Mouse (Mus musculus): ENCODE results near the gene Atp5d.
A peak's percentile ranks its signal among the peaks of the same experiment; 100 is the strongest.

The Atp5d gene

GRCm38 (mm10) chr10:80141786-80142529 is 3.5 kb downstream of the Atp5d start:
- peak; percentile 98 for DNase-seq

- peak; percentile 85 for DNase-seq
Observed at GRCm38 (mm10) chr10:80142530-80142925, 4.1 kb downstream of the Atp5d start.

GRCm38 (mm10) chr10:80143664-80144063 is 5.2 kb downstream of the Atp5d start:
- DNase-seq: no peak

DNA sequence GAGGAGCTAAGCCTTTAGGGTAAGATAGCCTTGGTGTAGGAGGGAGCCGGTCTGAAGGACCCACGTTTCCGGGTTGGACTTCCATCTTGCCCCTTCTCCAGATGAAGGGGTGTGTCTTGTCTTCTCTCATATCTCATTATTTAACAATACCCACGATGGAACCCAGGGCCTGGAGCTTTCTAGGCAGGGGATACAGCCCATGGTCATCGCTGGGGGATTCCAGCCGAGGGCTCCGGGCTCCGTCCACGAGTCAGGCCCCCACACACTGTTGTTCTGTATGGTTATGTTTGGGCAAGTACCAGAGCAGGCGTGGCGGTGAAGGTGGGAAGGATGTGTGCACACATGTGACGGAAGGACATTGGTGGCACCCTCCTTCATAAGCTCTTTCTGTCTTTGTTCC is 5.7 kb downstream of the Atp5d start:
- DNase-seq: peak; percentile 37

DNA sequence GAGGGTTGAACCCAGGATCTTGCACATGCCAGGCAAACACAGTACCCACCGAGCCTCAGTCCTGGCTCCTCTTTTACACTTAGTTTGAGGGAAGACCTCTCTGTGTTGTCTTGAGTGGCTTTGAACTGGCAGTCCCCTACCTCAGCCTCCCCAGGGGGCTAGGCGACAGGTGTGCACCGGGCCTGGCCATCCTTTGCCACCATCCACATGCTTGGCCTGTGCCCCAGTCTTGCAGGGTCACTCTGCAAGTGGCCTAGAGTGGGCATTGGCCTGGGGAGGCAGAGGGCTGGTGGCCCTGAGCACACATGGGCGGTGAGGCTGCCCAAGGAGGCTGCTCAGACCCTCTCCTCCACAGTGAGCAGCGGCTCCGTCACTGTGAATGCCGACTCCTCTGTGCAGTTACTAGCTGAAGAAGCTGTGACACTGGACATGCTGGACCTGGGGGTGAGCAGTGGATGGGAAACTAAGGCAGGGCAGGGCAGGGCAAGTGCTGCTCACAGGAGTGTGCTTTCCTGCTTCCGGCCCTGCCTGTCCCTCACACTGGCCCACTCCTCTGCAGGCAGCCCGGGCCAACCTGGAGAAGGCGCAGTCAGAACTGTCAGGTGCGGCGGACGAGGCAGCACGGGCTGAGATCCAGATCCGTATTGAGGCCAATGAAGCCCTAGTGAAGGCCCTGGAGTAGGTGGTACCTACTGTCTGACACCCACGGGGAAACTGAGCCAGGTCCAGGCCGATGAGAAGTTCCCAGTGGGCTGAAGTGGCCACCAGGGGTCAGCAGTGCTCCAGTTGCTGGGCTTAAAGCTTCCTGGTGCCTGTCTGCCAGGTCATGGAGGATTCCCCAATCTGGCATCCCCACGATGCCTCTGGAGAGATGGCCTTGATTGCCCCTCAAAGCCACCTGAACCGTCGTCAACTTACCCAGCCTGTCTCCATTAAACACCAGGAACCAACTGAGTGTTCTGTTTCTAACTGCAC is 6.7 kb downstream of the Atp5d start:
- peak; percentile 79 for DNase-seq

- peak; percentile 84 for DNase-seq
Observed at GRCm38 (mm10) chr10:80145896-80146295, 7.5 kb downstream of the Atp5d start.

DNA sequence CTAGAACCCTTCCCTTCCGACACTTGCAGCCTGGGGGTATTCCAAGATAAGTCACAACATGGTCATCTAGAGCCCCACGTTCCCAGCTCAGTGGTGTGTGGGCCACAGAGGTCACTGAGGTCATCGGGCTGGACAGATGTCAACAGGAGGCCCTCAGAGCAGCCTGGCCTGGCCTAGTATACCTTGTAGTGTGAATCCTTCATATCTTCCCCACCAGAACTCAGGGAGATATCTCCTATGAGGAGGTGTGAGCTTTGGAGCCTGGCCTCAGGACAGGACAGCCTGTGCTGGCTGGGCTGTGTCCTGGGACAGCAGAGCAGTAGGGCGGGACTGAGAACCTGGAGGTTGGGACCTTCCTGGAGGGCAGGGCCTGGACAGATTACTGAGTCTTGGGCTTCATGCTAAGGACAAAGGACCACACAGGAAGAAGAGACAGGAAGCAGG is 8.2 kb downstream of the Atp5d start:
- peak; percentile 77 for DNase-seq

DNA sequence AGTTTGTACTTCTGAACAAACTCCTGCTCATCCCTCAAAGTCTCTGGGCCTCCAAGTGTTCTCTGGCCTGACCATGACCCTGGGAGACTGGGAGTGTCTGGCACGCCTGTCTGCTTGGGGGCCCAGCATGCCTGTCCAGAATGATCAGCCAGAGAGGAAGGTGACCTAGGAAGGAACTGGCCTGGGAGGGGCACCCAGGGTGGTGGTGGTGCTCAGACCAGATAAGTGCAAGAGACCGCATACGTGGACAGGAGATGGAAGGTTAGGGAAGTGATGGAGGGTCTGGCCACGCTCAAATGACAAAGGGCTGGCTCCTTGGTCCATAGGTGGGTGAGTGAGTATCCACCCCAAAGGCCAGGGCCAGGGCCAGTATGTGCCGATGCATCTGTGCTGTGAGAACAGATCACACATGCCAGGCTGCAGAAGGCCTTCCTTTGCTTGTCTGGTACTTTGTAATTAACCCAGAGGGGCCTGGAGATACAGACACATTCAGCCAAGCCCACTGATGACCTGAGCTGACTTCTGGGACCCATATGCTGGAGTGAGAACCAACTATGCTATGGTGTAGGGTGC is 8.8 kb downstream of the Atp5d start:
- peak; percentile 54 for DNase-seq

GRCm38 (mm10) chr10:80147719-80148601 is 9.5 kb downstream of the Atp5d start, which contains the start of gene Midn:
TSS of gene Midn (plus strand) at chr10:80148272.
- peak; percentile 91 for DNase-seq

- peak; percentile 96 for DNase-seq
Observed at GRCm38 (mm10) chr10:80148610-80149290, 10.3 kb downstream of the Atp5d start.

DNA sequence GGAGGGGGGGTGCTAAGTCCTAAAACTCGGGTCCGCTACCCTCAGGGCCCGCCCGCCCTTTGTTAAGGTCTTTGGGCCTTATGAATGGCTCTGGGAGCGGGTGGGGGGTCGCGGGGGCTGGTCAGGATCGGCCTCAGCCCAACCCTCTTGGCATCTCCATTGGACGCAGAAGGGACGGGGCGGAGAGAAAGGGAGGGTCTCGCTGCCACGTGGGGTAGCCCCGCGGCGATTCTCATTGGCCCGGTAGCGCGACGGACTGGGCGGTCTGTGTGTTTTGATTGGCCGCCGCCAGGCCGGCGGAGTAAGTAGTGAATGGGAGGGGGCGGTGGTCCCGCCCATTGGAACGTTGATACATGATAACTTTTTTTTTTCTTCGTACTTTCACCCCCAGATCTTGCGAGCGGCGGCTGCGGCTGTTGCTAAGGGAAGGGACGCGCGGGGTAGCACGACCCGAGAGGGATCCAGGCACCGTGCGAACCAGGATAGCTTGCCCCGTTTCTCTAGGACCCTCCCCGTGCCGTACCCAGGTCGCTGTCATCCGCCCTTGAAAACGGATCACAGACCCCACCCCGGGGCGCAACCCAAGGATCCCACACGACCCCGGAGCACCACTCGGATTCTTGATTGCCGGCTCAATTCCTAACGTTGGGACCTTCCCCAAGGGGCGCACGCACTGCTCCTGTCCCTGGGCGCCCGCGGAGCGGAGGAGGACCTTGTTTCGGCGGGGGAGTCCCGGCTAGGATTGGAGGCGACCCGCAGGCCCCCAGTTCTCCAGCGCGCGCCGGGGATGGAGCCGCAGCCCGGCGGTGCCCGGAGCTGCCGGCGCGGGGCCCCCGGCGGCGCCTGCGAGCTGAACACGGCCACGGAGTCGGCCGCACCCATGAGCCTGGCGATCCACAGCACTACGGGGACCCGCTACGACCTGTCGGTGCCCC is 11.1 kb downstream of the Atp5d start:
- DNase-seq: peak; percentile 99

DNA sequence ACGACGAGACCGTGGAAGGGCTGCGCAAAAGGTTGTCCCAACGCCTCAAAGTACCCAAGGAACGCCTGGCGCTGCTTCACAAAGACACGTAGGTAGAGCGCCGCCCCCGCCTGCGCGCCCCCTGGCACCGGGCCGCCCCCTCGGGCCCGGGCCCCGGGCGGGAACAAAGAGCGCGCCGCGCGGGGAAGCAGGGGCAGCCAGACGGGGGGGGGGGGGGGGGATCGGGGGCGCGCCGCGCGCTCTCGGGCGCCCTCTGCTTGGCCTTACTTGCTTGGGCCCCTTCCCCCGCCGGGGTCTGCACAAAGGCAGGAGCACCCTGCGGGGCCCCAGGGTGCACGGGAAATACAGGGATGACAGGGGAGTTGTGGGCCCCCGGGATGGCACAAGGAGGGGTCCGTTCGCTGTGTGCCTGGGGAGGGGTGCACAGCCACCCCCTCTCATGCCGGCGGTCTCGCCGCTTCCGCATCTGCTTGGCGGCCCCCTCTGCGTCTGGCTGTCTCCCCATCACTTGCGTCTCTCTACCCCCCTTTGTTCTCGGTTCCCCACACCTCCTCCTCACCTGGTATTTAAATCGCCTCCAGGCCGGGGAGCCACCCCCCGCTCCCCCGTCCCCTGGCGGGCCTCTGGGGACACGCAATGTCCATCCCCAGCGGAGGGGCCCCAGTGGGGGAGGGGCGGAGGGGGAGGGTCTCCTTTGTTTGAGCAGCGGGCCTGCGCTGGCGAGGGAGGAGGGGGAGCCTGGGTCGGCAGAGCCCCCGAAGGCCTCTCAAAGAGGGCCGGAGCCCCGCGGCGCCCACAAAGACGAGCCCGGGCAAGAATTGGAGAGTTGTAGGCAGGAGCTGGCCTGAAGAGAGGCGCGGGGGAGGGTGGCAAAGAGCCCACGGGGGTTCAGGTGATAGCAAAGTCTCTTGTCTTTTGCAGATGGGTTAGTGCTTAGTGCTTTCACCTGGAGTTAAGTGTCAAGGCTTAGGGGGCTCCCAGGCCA is 12.1 kb downstream of the Atp5d start:
- DNase-seq: peak; percentile 64

GRCm38 (mm10) chr10:80151211-80152034 is 13.0 kb downstream of the Atp5d start:
- DNase-seq: peak; percentile 92

DNA sequence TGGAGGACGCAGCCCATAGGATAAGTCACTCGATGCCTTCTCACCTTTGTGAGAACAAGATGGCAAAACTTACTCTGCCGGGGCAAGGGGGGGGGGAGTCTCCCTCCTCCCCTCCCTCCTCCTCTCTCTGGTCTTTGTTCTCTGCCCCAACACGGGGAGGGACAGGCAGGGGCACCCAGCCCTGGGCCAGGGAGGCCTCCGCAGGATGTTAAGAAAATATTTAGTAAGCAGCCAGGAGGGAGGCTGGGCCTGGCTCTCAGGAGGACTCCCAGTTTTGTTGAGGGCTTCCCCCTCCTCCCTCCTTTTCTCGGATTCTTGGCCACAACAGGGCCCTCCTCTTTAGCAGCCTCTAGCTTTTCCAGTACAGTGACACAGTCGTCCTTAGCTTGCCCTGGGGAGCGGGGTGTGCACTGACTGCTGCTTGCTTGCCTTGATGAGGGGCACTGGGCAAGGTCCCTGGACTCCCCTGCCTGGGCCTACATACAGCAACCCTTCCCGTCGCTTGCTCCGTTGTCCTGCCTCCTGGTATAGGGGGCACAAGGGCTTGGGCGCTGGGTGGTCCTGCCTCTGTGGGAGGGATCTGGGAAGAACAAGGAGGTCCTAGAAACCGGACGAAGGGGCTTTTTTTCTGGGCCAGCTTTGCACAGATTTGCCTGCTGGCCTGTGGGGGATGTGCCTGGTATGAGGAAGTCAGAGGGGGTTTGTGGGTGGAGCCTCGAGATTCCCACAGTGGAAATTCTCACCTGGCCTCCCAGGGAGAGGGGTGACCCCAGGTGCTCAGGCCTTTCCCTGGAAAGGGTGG is 13.8 kb downstream of the Atp5d start:
- DNase-seq: peak; percentile 88

DNA sequence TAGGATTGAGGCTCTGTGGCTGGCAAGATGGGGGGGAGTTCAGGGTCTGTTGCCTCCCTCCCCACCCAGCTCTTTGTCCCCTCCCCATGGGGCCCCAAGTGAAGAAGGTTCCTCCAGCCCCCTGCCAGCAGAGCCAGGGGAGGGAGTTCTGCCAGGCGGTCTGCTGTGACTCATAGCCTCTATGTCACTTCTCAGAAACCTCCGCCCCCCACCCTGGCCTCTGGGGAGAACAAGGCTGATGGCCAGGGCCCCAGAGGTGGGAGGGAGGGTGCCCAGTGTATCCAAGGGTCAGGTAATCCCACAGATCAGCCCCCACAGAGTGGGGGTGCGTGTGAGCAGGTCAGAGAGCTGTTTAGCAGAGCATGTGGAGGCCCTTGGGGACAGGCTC is 14.4 kb downstream of the Atp5d start:
- peak; percentile 87 for DNase-seq

- peak; percentile 76 for DNase-seq
Observed at GRCm38 (mm10) chr10:80153713-80154112, 15.3 kb downstream of the Atp5d start.

DNA sequence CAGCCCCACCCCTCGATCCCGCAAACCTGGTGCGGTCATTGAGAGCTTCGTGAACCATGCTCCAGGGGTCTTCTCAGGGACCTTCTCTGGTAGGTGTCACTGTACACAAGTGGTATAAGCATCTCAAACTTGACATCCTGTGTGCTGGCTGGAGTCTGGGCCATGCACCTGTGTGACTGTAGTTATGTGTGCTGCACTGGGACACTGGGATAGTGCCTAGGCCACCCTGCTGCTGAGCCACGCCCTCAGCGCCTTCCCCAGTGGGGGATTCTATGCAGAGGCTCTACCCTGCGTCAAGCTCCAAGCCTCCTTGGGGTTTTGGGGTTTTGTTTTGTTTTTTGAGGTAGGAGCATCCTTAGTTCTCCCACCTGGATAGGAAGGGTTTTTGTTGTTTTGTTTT is 16.0 kb downstream of the Atp5d start:
- no peak for DNase-seq
